Mouse (Mus musculus): ENCODE results near the gene Stat2. TPM values are rescaled to one million over a fixed set of nuclear protein-coding genes. Genes with fewer than 3 reads are reported as not detected.
"Not testable (repeated sequence)": the region's sequence is repeated elsewhere in the genome, so short reads cannot be mapped to it uniquely, and the experiment has no call there.

Stat2 gene
- polyA plus RNA-seq, 1 experiment from 2014 or later: 9.5 TPM

GRCm38 (mm10) chr10:128263393-128264310 is 6.7 kb upstream of the Stat2 start:
- no peaks in the 10 kb centered on the region for H3K9me3 ChIP-seq (replicated peaks; ENCODE audit: control insufficient read depth, low read length)
- H3K4me1 ChIP-seq (ENCODE audit: control insufficient read depth, low read depth, low read length): peaks cover 4% of the 10 kb centered on the region
- no peaks in the 10 kb centered on the region for H3K36me3 ChIP-seq (ENCODE audit: control insufficient read depth, insufficient read depth)
- no peak overlapping the region for H3K4me2 ChIP-seq (ENCODE audit: low read depth, low read length)
- ATAC-seq (ENCODE audit: low read depth): no peak
- no peaks in the 10 kb centered on the region for H3K27me3 ChIP-seq (ENCODE audit: control insufficient read depth, insufficient read depth, low read depth, low read length)
- no peak overlapping the region for H3K27ac ChIP-seq (ENCODE audit: low read length)
- 57% methylated on average over 6 of the region's 6 CpGs for WGBS (ENCODE audit: insufficient replicate concordance)
- H3K9ac ChIP-seq (ENCODE audit: low read depth, low read length): no peak overlapping the region
- H3K4me3 ChIP-seq (ENCODE audit: low read depth, low read length): no peak overlapping the region

GRCm38 (mm10) chr10:128268371-128268770 is 2.0 kb upstream of the Stat2 start, which contains the start of gene Apof:
TSS of gene Apof (plus strand) at chr10:128268671.
- peak within 1 kb of the TSS; percentile 95 for H3K4me2 ChIP-seq (ENCODE audit: low read depth, low read length)
- H3K27ac ChIP-seq (ENCODE audit: low read length): peak within 1 kb of the TSS; percentile 76
- 72% methylated on average over 6 of the region's 6 CpGs for WGBS (ENCODE audit: insufficient replicate concordance)
- H3K9me3 ChIP-seq (replicated peaks; ENCODE audit: control insufficient read depth, low read length): no peaks in the 10 kb centered on the region
- H3K4me3 ChIP-seq (ENCODE audit: low read depth, low read length): peak within 1 kb of the TSS; percentile 82
- H3K36me3 ChIP-seq (ENCODE audit: control insufficient read depth, insufficient read depth): no peaks in the 10 kb centered on the region
- peak within 1 kb of the TSS; percentile 76 for H3K9ac ChIP-seq (ENCODE audit: low read depth, low read length)
- no peaks in the 10 kb centered on the region for H3K27me3 ChIP-seq (ENCODE audit: control insufficient read depth, insufficient read depth, low read depth, low read length)
- ATAC-seq (ENCODE audit: low read depth): peak; percentile 35
- H3K4me1 ChIP-seq (ENCODE audit: control insufficient read depth, low read depth, low read length): peaks cover 12% of the 10 kb centered on the region

DNA sequence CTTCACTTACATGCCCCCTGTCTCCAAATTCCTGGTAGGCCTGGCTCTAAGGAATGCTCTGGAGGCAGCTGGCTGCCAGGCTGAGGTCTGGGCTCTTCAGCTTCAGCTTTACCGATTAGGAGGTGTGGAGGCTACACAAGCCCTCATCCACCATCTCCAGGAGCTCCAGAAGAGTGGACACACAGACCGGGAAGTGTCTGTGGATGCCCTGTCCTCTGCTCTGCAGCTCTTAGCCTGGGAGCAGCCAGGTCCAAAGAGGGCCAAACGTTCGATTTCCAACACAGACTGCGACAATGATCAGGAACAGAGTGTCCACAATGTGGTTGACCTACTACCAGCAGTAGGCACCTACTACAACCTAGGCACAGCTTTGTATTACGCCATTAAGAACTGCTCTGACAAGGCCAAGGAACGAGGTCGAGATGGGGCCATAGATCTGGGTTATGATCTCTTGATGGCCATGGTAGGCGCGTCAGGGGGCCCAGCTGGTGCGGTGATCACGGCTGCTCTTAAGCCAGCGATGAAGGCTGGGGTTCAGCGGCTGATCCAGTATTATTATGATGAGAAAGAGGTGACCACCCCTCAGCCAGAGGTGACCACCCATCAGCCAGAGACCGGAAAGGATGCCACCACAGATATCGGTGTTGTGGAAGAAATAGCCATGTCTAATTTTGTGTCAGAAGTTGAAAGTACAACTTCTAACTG is 1.0 kb upstream of the Stat2 start:
- peak overlapping the region; percentile 82 for H3K4me3 ChIP-seq (ENCODE audit: low read depth, low read length)
- peak overlapping the region; percentile 76 for H3K9ac ChIP-seq (ENCODE audit: low read depth, low read length)
- 76% methylated on average over 16 of the region's 16 CpGs for WGBS (ENCODE audit: insufficient replicate concordance)
- H3K27me3 ChIP-seq (ENCODE audit: control insufficient read depth, insufficient read depth, low read depth, low read length): no peaks in the 10 kb centered on the region
- H3K9me3 ChIP-seq (replicated peaks; ENCODE audit: control insufficient read depth, low read length): no peaks in the 10 kb centered on the region
- H3K4me1 ChIP-seq (ENCODE audit: control insufficient read depth, low read depth, low read length): peaks cover 12% of the 10 kb centered on the region
- H3K27ac ChIP-seq (ENCODE audit: low read length): peak overlapping the region; percentile 76
- ATAC-seq (ENCODE audit: low read depth): no peak
- peak overlapping the region; percentile 95 for H3K4me2 ChIP-seq (ENCODE audit: low read depth, low read length)
- no peaks in the 10 kb centered on the region for H3K36me3 ChIP-seq (ENCODE audit: control insufficient read depth, insufficient read depth)

- no peaks in the 10 kb centered on the region for H3K9me3 ChIP-seq (replicated peaks; ENCODE audit: control insufficient read depth, low read length)
- H3K27me3 ChIP-seq (ENCODE audit: control insufficient read depth, insufficient read depth, low read depth, low read length): no peaks in the 10 kb centered on the region
- peak overlapping the region; percentile 63 for H3K4me2 ChIP-seq (ENCODE audit: low read depth, low read length)
- H3K36me3 ChIP-seq (ENCODE audit: control insufficient read depth, insufficient read depth): no peaks in the 10 kb centered on the region
- H3K4me1 ChIP-seq (ENCODE audit: control insufficient read depth, low read depth, low read length): peaks cover 12% of the 10 kb centered on the region
- WGBS (ENCODE audit: insufficient replicate concordance): 37% methylated on average over 7 of the region's 7 CpGs
- H3K4me3 ChIP-seq (ENCODE audit: low read depth, low read length): peak overlapping the region; percentile 82
- no peak for ATAC-seq (ENCODE audit: low read depth)
- peak overlapping the region; percentile 56 for H3K27ac ChIP-seq (ENCODE audit: low read length)
- peak overlapping the region; percentile 88 for H3K9ac ChIP-seq (ENCODE audit: low read depth, low read length)
Observed at GRCm38 (mm10) chr10:128270866-128271265, 507 bp downstream of the Stat2 start.

DNA sequence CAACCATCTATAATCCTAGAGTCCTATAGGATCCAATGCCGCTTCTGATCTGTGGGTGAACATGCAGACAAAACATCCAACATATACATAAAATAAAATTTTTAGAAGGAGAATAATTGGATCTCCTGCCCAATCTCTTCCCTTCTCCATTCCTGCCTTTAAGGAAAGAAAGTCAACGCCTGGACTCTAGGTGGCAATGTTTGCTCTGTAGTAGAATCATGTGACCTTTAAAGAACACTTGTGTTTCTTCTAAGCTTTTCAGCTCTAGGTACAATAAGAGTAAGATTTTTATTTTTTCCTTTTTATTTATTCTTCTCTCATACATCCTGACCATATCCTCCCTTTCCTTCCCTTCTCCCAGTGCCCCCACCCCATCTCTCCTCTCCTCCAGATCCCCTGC is 1.5 kb downstream of the Stat2 start:
- Histone ChIP-seq H3K9me3 (replicated peaks; ENCODE audit: control insufficient read depth, low read length) (no peaks in the 10 kb centered on the region), H3K9ac (ENCODE audit: low read depth, low read length) (no peak overlapping the region), H3K27ac (ENCODE audit: low read length) (no peak overlapping the region), H3K36me3 (ENCODE audit: control insufficient read depth, insufficient read depth) (peaks cover under 1% of the 10 kb centered on the region; the same call in 1 of the 2 replicates), H3K27me3 (ENCODE audit: control insufficient read depth, insufficient read depth, low read depth, low read length) (no peaks in the 10 kb centered on the region), H3K4me1 (ENCODE audit: control insufficient read depth, low read depth, low read length) (peaks cover 12% of the 10 kb centered on the region), H3K4me2 (ENCODE audit: low read depth, low read length) (no peak overlapping the region), H3K4me3 (ENCODE audit: low read depth, low read length) (no peak overlapping the region)
- 56% methylated on average over 2 of the region's 2 CpGs for WGBS (ENCODE audit: insufficient replicate concordance)
- no peak for ATAC-seq (ENCODE audit: low read depth)

DNA sequence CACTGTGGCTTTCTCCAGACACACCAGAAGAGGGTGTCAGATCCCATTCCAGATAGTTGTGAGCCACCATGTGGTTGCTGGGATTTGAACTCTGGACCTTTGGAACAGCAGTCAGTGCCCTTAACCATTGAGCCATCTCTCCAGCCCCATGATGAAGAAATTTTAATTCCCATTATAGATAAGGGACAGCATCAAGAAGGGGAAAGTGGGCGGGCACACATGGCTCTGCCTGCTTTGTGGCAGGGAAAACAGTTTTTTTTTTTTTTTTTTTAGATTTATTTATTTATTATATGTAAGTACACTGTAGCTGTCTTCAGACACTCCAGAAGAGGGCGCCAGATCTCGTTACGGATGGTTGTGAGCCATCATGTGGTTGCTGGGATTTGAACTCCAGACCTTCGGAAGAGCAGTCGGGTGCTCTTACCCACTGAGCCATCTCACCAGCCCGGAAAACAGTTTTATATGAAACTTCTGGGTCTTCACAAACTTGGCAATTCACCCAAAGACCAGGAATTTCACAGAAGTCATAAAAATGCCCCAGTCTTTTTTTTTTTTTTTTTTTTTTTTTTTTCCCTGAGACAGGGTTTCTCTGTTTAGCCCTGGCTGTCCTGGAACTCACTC is 2.6 kb downstream of the Stat2 start:
- H3K4me1 ChIP-seq (ENCODE audit: control insufficient read depth, low read depth, low read length): peaks cover 12% of the 10 kb centered on the region
- H3K27ac ChIP-seq (ENCODE audit: low read length); H3K9ac ChIP-seq (ENCODE audit: low read depth, low read length); H3K4me2 ChIP-seq (ENCODE audit: low read depth, low read length); H3K9me3 ChIP-seq (replicated peaks; ENCODE audit: control insufficient read depth, low read length); H3K27me3 ChIP-seq (ENCODE audit: control insufficient read depth, insufficient read depth, low read depth, low read length); ATAC-seq (ENCODE audit: low read depth); H3K4me3 ChIP-seq (ENCODE audit: low read depth, low read length); H3K36me3 ChIP-seq (ENCODE audit: control insufficient read depth, insufficient read depth): not testable (repeated sequence)
- WGBS (ENCODE audit: insufficient replicate concordance): 80% methylated on average over 4 of the region's 7 CpGs

GRCm38 (mm10) chr10:128275374-128275773 is 5.0 kb downstream of the Stat2 start:
- not testable (repeated sequence) for H3K27ac ChIP-seq (ENCODE audit: low read length); H3K4me1 ChIP-seq (ENCODE audit: control insufficient read depth, low read depth, low read length); ATAC-seq (ENCODE audit: low read depth); H3K4me3 ChIP-seq (ENCODE audit: low read depth, low read length); H3K9me3 ChIP-seq (replicated peaks; ENCODE audit: control insufficient read depth, low read length); H3K4me2 ChIP-seq (ENCODE audit: low read depth, low read length); H3K27me3 ChIP-seq (ENCODE audit: control insufficient read depth, insufficient read depth, low read depth, low read length); H3K9ac ChIP-seq (ENCODE audit: low read depth, low read length)
- WGBS (ENCODE audit: insufficient replicate concordance): 88% methylated on average over 1 of the region's 1 CpGs
- peaks cover 17% of the 10 kb centered on the region for H3K36me3 ChIP-seq (ENCODE audit: control insufficient read depth, insufficient read depth)

- Histone ChIP-seq H3K9me3 (replicated peaks; ENCODE audit: control insufficient read depth, low read length) (no peaks in the 10 kb centered on the region), H3K4me3 (ENCODE audit: low read depth, low read length) (no peak overlapping the region), H3K4me1 (ENCODE audit: control insufficient read depth, low read depth, low read length) (no peaks in the 10 kb centered on the region; the same call in 1 of the 2 replicates), H3K27me3 (ENCODE audit: control insufficient read depth, insufficient read depth, low read depth, low read length) (no peaks in the 10 kb centered on the region), H3K9ac (ENCODE audit: low read depth, low read length) (no peak overlapping the region), H3K4me2 (ENCODE audit: low read depth, low read length) (no peak overlapping the region), H3K36me3 (ENCODE audit: control insufficient read depth, insufficient read depth) (peaks cover 34% of the 10 kb centered on the region), H3K27ac (ENCODE audit: low read length) (no peak overlapping the region)
- ATAC-seq (ENCODE audit: low read depth): no peak
- 70% methylated on average over 6 of the region's 6 CpGs for WGBS (ENCODE audit: insufficient replicate concordance)
Observed at GRCm38 (mm10) chr10:128278158-128278557, 7.8 kb downstream of the Stat2 start.

Measured in liver, embryonic 16.5 days (tissue).